Mouse (Mus musculus): ENCODE measurements around the gene Plcb4. TPM values are rescaled to one million over a fixed set of nuclear protein-coding genes. Genes with fewer than 3 reads are reported as not detected.
"Not testable (repeated sequence)": the region's sequence is repeated elsewhere in the genome, so short reads cannot be mapped to it uniquely, and the experiment has no call there.

Plcb4 gene
- polyA plus RNA-seq, 1 experiment = 33.0 TPM

DNA sequence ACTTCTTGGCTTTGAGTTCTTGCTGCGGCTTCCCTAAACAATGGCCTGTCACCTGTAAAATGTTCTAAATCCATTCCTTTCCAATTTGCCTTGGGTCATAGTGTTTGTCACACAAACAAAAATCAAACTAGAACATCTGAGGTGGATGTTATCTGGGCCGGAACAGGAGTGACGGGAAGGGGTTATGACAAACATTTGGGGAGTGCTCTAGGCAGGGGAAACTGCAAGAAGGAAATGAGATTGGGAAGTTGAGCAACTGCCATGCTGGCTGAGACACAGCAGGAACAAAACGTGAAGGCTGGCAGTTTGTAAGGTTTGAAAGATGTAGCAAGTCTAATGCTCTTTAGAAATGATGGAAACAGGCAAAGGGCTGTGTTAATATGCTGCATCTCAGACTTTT, 66.6 kb downstream of the Plcb4 start:
- no peak for TF ChIP-seq CTCF (IDR thresholded peaks at IDR 0.05; ENCODE audit: borderline replicate concordance, insufficient read depth, low read length)
- no peak for TF ChIP-seq POLR2A (IDR thresholded peaks at IDR 0.05; ENCODE audit: low read depth, low read length)
- no peak overlapping the region for H3K27ac ChIP-seq (ENCODE audit: insufficient read depth, low read length)
- H3K4me3 ChIP-seq (ENCODE audit: insufficient read depth, low read length) = no peak overlapping the region
- no peaks in the 10 kb centered on the region for H3K4me1 ChIP-seq (ENCODE audit: control insufficient read depth, insufficient read depth, low read length)

DNA sequence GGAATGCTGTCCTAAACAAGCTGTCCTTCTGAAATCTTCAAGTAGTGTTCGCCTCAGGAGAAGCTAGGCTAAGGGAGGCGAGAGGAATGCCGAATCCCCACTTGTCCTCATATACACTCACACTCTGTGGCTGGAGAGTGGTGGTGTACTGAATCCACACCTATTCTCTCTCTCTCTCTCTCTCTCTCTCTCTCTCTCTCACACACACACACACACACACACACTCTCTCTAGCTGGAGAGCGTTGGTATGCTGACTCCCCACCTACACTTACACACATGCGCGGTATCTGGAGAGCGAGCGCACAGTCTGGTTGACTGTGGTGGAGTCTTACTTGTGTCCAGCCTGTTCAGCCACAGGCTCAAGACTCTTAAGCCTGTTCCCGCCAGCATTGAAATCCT, 68.3 kb downstream of the Plcb4 start:
- TF ChIP-seq POLR2A (IDR thresholded peaks at IDR 0.05; ENCODE audit: low read depth, low read length) (no peak), CTCF (IDR thresholded peaks at IDR 0.05; ENCODE audit: borderline replicate concordance, insufficient read depth, low read length) (no peak)
- H3K27ac ChIP-seq (ENCODE audit: insufficient read depth, low read length) = no peak overlapping the region
- H3K4me1 ChIP-seq (ENCODE audit: control insufficient read depth, insufficient read depth, low read length) = peaks cover 3% of the 10 kb centered on the region; the same call in 1 of the 2 replicates
- no peak overlapping the region for H3K4me3 ChIP-seq (ENCODE audit: insufficient read depth, low read length)

GRCm38 (mm10) chr2:135727925-135728324, 69.1 kb downstream of the Plcb4 start:
- no peak for TF ChIP-seq CTCF (IDR thresholded peaks at IDR 0.05; ENCODE audit: borderline replicate concordance, insufficient read depth, low read length)
- TF ChIP-seq POLR2A (IDR thresholded peaks at IDR 0.05; ENCODE audit: low read depth, low read length) = no peak
- H3K4me3 ChIP-seq (ENCODE audit: insufficient read depth, low read length) = no peak overlapping the region
- peaks cover 3% of the 10 kb centered on the region; the same call in 1 of the 2 replicates for H3K4me1 ChIP-seq (ENCODE audit: control insufficient read depth, insufficient read depth, low read length)

GRCm38 (mm10) chr2:135731591-135731990, 72.8 kb downstream of the Plcb4 start:
- TF ChIP-seq POLR2A (IDR thresholded peaks at IDR 0.05; ENCODE audit: low read depth, low read length) (no peak), CTCF (IDR thresholded peaks at IDR 0.05; ENCODE audit: borderline replicate concordance, insufficient read depth, low read length) (no peak)

More at GRCm38 (mm10) chr2:135727925-135728324, 69.1 kb downstream of the Plcb4 start:
- H3K27ac ChIP-seq (ENCODE audit: insufficient read depth, low read length) = no peak overlapping the region

GRCm38 (mm10) chr2:135732651-135733050, 73.8 kb downstream of the Plcb4 start:
- no peak overlapping the region for H3K27ac ChIP-seq (ENCODE audit: insufficient read depth, low read length)
- no peak for TF ChIP-seq POLR2A (IDR thresholded peaks at IDR 0.05; ENCODE audit: low read depth, low read length)
- TF ChIP-seq CTCF (IDR thresholded peaks at IDR 0.05; ENCODE audit: borderline replicate concordance, insufficient read depth, low read length) = no peak
- peaks cover 6% of the 10 kb centered on the region for H3K4me1 ChIP-seq (ENCODE audit: control insufficient read depth, insufficient read depth, low read length)
- no peak overlapping the region for H3K4me3 ChIP-seq (ENCODE audit: insufficient read depth, low read length)

More at GRCm38 (mm10) chr2:135731591-135731990, 72.8 kb downstream of the Plcb4 start:
- Histone ChIP-seq H3K4me1 (ENCODE audit: control insufficient read depth, insufficient read depth, low read length) (peaks cover 3% of the 10 kb centered on the region; the same call in 1 of the 2 replicates), H3K4me3 (ENCODE audit: insufficient read depth, low read length) (no peak overlapping the region), H3K27ac (ENCODE audit: insufficient read depth, low read length) (no peak overlapping the region)

GRCm38 (mm10) chr2:135733926-135734510, 75.2 kb downstream of the Plcb4 start:
- Histone ChIP-seq H3K4me3 (ENCODE audit: insufficient read depth, low read length) (no peak overlapping the region), H3K27ac (ENCODE audit: insufficient read depth, low read length) (no peak overlapping the region)
- no peak for TF ChIP-seq POLR2A (IDR thresholded peaks at IDR 0.05; ENCODE audit: low read depth, low read length)
- TF ChIP-seq CTCF (IDR thresholded peaks at IDR 0.05; ENCODE audit: borderline replicate concordance, insufficient read depth, low read length) = no peak

GRCm38 (mm10) chr2:135737506-135737905, 78.7 kb downstream of the Plcb4 start:
- Histone ChIP-seq H3K27ac (ENCODE audit: insufficient read depth, low read length) (peak overlapping the region; percentile 51), H3K4me3 (ENCODE audit: insufficient read depth, low read length) (no peak overlapping the region), H3K4me1 (ENCODE audit: control insufficient read depth, insufficient read depth, low read length) (peaks cover 6% of the 10 kb centered on the region)
- TF ChIP-seq CTCF (IDR thresholded peaks at IDR 0.05; ENCODE audit: borderline replicate concordance, insufficient read depth, low read length) (no peak), POLR2A (IDR thresholded peaks at IDR 0.05; ENCODE audit: low read depth, low read length) (peak; percentile 31; the same call in 1 of the 2 replicates)

More at GRCm38 (mm10) chr2:135733926-135734510, 75.2 kb downstream of the Plcb4 start:
- peaks cover 6% of the 10 kb centered on the region for H3K4me1 ChIP-seq (ENCODE audit: control insufficient read depth, insufficient read depth, low read length)

DNA sequence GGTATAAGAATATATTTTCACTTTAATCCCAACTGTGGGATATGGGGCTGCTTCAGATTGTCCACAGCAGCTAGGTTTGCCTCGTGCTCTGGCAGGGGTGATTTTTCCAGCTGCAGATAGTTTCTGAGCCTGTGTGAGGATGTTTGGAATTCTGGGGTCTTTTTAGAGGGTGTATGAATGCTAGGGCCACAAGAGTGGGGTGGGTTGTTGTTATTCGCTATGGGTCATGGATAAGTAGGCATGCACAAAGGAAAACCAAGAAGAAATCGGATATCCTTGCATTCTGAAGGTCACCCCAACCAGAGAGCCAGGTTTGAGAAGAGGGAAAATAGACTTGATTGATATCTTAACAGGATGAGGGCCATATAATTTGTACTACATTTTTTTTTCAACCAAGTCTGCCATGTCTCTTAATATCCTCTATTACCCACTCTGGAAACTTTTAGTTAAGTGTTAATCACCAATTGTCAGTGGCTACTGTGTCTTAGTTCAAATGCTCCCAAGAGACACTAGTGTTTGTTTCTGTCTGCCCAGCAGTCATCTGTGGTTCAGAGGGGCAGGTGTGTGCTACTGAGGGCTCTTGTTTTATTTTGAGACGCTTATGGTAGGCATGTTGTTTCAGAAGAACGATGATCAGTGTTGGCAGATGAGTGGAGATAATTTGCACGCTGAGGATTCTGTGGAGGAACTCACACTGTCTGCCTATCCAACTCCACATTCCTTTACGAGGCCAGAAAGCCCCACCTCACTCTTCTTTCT, 79.4 kb downstream of the Plcb4 start:
- not testable (repeated sequence) for H3K4me1 ChIP-seq (ENCODE audit: control insufficient read depth, insufficient read depth, low read length); H3K27ac ChIP-seq (ENCODE audit: insufficient read depth, low read length); H3K4me3 ChIP-seq (ENCODE audit: insufficient read depth, low read length)

- TF ChIP-seq CTCF (IDR thresholded peaks at IDR 0.05; ENCODE audit: borderline replicate concordance, insufficient read depth, low read length) (no peak), POLR2A (IDR thresholded peaks at IDR 0.05; ENCODE audit: low read depth, low read length) (no peak)
- H3K4me1 ChIP-seq (ENCODE audit: control insufficient read depth, insufficient read depth, low read length) = peaks cover 6% of the 10 kb centered on the region
- H3K27ac ChIP-seq (ENCODE audit: insufficient read depth, low read length) = no peak overlapping the region
- no peak overlapping the region for H3K4me3 ChIP-seq (ENCODE audit: insufficient read depth, low read length)
Measured at GRCm38 (mm10) chr2:135738950-135739349, 80.1 kb downstream of the Plcb4 start.
